Mouse (Mus musculus) testis, adult 2 months (tissue): ENCODE data around the gene Mdc1.

Experiments used
- CTCF ChIP-seq: fragments of 200-500 bp; IDR thresholded peaks from 2 replicates; pipeline ENCODE4 v1.5.1; 2012; ENCODE audit warnings: low read depth, mild to moderate bottlenecking, inconsistent platforms, low read length, moderate library complexity; ENCODE audit not compliant: control insufficient read depth, insufficient read depth, insufficient replicate concordance
- POLR2A ChIP-seq: fragments of 200-500 bp; IDR thresholded peaks from 2 replicates; pipeline ENCODE4 v1.6.1; 2012; ENCODE audit warnings: low read depth, mild to moderate bottlenecking, inconsistent platforms, low read length, moderate library complexity; ENCODE audit not compliant: control insufficient read depth

DNA sequence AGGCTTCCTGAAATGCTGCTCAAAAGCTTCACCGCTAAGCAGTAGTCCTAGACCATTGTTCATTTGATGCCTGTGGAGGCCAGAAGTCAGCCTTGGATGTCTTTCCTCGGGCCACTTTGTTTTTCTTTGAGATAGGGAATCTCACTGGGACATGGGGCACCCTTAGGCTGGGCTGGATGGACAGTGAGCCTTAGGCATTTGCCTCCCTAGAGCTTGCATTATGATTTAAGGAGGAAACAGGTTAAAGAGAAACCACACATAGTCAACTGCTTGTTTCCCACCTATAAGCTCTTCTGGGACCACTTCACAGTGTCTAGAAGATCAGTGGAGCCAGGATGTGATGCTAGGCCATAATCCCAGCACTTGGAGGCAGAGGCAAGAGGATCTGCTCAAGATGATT, 18.5 kb downstream of the Mdc1 start:
- TF ChIP-seq CTCF (no peak), POLR2A (no peak)
